Mouse (Mus musculus) embryo, embryonic 10.5 days (tissue): ENCODE data around the gene H2-DMa.
A peak's percentile ranks its signal among the peaks of the same experiment; 100 is the strongest.

Experiments used
- DNase-seq: peaks from one replicate; pipeline ENCODE4 v3.0.0-alpha.2; 2015; ENCODE audit warnings: low spot score

Gene H2-DMa

DNA sequence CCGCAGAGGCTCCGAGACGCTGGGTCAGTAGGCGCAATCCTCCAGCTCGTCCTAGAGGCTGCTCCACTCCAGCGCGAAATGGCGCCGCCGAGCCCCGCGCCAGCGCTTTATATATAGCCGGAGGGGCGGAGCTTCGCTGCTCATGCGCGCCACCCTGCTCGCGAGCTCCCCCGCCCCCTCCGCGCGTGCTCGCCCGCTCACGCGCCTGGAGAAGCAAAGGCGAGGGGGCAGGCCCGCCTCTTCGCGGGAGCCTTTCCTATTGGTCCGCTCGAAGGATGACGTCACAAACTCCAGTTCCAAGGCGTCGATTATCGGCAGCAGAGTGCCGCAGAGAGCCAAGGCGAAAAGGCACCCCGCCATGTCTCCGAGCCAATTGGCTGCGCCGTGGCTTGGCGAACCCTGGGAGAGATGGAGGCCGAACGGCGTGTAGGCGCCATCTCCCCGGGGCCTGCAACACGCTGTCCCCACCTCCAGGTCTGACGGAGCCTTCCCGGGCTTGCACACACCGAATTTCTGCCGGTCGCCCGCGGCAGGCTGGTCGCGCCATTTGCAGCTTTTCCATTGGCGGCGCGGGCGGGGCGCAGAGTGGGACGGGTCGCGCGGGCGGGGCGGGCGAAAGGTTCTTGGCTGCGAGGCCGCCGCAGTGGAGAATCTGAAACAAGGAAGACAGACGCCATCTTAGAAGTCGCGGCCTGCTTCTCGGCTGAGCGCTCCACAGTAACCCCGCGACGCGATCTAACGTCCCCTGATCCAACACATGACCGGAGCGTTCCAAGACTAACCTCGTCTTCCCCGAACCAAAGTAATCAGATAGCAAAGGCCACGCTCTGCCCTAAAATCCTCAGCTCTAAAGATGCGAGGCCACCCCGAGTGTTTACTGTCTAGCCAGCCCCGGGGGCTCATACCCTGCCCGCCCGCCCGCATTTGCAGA lies at the start of gene H2-DMa:
H2-DMa (plus strand) TSS at position 293 of the 931 bp plus-strand sequence.
- peak; percentile 99 for DNase-seq

DNA sequence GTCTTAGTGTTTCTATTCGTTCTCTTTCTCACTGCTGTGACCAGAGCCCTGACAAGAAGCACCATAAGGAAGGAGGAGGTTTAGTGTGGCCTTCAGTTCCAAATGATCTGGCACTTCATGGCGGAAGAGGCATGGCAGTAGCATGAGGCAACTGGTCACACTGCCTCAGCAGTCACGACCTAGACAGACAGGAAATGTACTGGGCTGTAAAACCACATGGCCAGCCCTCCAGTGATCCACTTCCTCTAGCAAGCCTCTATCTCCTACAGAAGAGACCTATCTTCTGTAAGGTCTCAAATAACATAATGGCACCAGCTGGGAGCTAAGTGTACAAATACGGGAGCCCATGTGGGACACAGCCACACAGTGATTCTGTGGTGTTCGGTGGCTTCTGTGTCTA lies 47.2 kb upstream of the H2-DMa start:
- DNase-seq: no peak

DNA sequence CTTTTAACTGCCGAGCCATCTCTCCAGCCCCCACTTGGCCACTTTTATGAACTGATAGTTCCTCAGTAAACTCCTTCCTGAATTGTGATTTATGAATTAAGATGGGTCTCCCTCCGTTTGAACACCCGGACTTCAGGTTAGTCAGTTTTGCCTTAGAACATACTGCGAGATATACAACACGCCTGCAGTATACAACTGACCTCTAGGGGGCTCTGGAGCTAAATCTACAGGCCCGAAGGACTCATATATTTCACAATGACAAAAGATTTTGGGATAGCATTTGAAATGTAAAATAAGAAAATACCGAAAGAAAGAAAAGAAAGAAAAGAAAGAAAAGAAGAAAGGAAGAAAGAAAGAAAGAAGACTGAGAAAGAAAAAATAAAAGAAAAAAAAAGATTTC lies 44.1 kb upstream of the H2-DMa start:
- DNase-seq: peak; percentile 78

DNA sequence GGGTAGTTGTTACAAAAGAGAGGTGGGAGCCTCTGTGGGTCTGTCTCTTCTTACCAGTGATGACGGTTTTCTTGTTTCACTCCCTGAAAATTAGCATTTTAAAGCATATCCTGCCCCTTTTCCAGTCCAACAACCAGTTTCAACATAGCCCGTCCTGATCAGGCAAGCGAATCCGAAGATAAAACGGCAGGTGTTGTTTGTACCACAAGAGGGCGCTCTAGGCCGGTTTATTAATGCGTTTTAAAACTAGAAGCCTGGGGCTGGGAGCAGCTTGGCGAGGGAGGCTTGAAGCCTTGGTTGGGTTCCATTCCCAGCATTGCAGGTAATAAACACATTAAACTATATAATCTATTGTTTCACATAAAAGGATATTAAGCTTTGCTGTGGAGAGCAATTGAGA lies 41.8 kb upstream of the H2-DMa start:
- peak; percentile 94 for DNase-seq

DNA sequence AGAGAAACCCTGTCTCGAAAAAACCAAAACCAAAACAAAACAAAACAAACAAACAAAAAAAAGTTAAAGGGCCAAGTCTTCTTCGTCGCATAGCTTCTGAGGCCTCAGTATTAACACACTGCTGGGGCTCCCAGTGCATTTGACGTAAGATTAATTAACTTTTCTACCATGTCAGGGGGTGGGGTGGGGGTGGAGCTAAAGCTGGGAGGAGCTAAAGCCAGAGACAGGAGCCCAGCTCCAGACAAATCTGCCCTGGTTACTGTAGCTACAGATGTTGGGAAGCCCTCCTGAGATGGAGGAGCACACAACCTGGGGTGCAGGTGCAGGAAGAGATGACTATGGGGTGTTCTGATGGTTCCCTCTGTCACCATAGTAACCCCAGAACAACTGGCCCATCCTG lies 41.2 kb upstream of the H2-DMa start:
- DNase-seq: no peak

DNA sequence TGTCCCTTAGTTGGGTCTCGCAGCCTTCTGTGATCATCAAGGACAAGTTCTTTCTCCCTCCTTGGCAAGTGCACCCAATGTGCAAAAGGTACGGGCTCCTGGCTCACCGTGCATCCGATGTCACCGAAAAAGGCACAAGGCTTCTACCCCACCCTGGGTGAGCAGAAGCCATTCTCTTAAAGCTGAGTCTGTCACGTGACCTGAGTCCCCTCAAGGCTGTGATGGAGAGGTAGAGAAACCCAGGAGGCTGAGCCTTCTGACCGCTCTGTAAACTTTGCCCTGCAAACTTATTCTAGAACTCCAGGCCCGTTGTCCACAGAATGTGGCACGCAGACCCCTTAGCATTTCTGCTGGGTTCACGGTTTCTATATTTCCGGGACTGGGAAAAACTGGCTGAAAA lies 40.3 kb upstream of the H2-DMa start:
- DNase-seq: no peak

DNA sequence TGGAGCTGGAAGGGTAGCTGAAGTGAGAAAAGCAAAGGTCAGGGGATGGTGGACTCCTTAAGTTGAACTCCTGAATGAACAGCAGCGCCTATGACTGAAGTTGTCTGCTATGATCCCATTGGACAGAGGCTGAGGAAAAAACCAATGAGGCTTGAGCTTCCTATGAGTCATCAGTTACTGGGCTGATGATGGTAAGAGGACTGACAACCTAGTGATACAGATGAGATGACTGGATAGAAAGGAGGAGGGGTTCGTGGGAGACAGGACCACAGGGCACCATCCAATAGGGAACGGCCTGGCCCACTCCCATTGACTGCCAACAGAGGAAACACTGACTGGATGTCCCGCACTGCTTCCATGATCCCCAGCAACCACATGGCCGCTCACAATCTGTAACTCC lies 39.7 kb upstream of the H2-DMa start:
- DNase-seq: peak; percentile 59

DNA sequence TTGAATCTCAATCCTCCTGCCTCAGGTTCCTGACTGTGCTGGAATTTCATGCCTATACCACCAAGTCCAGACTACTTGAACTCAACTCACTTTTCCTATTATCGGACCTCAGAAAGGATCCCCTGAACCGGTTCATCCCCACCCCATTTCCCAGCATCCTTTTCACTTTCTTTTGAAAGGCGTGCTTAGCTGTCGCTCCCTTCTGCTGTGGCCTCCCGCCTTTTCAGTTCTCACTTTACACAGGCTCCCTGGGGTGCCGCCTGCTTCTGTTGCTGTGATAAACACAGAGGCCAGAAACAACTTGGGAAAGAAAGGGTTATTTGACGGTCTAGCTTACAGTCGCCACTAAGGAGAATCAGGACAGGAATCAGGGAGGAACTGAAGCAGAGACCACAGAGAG lies 36.2 kb upstream of the H2-DMa start:
- DNase-seq: peak; percentile 44

DNA sequence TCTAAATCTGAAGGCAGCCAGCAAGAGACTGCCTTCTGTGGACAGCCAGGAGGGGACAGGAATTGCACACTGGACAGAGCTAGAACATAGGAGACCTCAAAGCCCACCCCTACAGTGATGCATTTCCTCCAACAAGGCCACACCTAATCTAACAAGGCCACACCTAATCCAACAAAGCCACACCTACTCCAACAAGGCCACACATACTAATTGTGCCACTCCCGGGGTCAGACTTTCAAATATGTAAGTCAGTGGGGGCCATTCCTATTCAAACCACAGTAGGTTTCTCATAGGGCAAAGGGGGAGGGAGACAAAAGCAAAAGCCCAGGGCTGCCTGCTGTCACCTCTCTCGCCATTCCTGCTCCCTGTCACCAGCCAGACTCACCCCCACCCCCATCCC lies 32.0 kb upstream of the H2-DMa start:
- no peak for DNase-seq

DNA sequence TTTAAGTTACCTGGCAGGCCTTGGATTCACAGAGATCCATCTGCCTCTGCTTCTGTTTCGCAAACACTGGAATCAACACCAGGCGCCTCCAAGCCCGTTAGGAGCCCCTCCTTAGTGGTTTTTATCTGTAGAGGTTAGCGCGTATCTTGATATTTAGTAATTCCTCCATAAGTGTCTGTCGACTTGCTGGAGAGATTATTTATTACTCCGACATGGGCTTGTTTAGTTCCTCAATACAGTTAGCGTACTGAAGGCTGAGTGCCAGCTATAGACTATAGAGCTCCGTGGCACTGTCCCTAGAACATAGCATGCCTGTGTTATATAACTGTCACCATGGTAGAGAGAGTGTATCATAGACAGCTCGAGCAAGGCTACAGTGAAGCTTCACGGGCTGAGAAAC lies 31.2 kb upstream of the H2-DMa start:
- DNase-seq: no peak

DNA sequence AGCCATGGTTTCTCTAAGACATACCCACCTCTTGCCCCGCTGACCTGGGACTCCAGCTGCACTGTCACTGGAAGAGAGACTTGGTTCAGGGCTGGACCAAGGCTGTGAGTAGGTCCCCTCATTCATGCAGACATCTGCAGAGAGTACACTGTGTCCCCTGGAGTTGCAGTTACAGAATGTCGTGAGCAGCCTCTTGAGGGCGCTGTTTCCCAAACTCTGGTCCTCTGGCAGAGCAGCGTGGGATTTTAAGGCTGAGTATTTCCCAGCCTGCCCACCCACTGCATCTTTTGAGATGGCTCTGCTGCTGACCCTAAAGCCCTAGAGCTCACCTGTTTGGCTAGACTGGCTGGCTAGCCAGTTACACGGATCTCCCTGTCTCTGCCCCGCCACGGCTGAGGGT lies 28.4 kb upstream of the H2-DMa start:
- peak; percentile 46 for DNase-seq

DNA sequence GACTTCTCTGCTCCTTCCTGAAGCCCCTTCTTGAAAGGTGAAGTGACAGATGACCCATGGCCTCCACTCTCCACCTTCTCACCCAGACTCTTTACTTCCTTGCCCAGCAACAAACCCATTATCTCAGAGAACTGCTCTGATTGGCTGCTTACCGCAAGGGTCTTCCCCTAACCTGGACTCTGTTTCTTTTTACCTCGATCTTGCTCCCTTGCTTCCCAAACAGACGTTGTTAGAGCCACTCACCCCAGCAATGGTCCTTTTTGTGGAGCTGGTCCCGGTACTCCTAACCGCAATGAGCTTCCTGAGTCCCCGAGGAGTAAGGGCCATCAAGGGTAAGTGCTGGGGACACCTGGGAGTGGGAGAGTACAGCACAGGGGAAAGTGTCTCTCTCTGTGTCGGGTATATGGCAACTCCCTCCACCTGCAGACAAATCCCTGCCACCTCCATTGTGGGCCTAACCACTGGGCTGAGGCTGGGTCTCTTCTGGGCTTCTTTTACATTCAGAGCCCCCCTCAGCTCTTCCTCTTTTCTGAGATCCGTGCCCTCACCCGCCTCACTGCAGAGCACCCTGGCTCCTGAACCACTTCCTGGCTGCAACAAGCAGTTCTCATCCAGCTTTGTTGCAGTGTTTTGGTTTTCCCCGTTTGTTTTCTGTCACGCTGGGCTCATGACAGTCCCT lies 27.0 kb upstream of the H2-DMa start, which contains the start of gene H2-Oa:
H2-Oa (plus strand) TSS at position 144 of the 679 bp plus-strand sequence.
- DNase-seq: no peak

DNA sequence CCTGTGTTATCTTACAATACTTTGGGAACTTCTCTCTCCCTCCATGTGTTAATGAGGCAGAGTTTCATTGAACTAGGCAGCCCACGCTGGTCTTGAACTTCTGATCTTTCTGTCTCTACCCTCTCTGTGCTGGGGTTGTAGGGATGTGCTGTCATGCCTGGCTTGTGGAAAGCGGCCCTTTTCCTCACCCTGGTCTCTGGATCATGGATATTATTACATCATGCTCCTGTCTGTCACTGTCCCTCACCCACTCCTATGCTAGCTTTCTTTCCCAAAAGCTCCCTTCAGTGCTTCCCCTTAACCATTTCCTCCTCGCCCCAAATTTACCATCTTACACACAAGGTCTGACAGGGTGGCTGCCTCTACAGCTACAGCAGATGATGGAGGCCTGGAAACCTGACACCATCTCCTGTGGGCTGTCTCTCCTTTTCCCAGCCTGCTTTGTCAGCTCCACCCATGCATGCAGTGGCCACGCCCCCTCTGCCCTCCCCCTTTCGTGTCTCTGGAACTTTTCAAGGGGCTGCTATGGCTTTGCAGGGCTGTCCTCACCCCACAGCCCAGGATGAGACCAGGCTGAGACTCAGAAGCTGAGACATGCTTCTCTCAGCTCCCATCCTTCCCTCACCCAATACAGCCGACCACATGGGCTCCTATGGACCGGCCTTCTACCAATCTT lies 26.0 kb upstream of the H2-DMa start:
- DNase-seq: peak; percentile 87

DNA sequence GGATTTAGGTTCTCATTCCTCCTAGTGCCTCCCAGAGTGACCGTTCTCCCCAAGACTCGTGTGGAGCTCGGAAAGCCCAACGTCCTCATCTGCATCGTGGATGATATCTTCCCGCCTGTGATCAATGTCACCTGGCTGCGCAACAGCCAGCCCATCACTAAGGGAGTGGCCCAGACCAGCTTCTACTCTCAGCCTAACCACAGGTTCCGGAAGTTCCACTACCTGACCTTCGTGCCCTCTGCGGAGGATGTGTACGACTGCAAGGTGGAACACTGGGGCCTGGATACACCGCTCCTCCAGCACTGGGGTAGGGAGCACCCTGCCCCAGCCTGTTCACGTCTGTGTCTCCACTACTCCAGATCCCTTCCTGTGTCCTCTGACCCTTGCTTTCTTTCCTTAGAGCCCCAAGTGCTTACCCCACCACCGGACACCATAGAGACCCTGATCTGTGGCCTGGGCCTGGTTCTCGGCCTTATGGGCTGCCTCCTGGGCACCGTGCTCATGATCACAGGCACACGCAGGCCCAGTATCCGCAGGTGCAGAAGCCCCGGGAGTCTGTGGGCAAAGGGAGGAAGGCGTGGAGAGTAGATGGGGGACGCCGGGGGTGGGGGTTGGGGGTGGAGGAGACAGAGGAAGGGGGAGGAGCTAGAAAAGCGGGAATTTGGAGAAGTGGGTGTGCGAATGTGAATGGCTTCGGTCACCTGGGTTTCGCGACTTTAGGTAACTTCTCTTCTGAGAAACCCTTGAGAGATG lies 24.9 kb upstream of the H2-DMa start:
- DNase-seq: no peak

DNA sequence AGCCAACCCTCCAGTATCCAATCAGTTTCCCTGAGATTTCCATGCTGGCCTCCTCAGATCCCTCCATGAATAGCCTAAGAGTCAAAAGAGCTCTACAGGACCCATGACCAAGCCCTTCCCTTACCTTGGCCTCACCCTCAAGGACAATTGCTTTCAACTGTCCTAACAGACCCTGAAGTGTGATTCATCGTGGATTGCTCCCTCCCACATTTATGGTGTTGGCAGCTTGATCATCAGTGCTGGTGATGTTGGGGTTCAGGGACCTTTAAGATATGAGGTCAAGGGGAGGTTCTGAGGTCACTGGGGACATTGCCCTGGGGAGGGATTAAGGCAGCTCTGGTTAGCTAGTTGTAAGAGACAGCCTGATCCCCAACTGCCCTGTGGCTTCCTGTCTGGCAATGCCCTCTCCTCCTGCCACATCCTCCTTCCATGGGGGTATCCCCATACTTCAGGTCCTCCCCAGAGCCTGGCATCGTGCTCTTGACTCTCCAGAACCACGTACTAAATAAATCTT lies 22.8 kb upstream of the H2-DMa start:
- DNase-seq: no peak

DNA sequence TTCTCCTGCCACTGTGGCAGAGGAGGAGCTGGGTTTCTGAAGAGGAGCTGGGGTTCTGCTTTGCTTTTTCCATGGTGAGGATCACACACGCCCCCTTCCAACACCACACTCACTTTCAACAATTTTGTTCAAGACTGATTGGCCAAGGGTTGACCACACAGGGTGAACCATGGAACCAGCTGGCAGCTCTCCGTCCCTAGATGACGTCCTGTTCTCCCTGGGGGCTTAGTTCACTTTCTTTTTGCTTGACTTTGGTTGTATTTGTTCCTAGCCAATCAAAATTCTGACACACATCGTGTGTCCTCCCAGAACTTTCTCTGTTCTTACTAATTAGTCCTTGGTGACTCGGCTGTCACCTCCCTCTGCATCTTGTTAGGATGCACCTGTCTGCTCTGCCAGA lies 22.1 kb upstream of the H2-DMa start:
- no peak for DNase-seq

DNA sequence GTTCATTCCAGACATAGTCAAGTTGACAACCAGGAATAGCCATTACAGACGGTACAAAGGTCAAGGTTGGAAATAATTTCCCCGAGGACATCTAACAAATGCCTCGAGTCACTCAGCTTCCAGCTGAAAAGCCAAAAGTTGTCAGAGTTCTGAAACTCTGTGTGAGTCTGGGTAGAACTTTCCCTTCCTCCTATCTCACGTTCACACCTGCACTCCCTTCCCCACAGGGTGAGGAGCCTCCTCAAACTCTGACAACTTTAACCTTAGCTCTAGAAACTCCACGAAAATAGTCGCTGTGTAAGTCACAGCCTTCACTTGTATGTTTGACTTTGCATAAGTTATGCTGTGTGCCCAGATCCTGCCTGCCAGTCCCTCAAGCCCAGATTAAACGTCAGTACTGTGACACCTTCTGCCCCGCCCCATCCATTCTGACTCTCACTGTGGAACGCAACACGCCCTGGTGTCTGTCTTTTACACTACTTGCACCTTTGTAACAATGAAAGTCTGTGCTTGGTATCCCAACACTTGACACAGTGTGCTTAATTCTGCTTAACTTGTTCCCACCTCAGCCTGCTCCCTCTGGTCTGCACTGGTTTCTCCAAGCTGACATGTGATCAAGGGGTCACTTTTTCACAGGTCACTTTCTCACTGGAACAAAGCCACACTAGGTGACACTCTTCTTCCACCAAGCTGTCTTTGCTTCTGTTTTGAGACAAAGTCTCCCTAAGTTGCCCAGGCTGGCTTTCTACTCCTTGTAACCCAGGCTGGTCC lies 20.4 kb upstream of the H2-DMa start:
- DNase-seq: no peak

DNA sequence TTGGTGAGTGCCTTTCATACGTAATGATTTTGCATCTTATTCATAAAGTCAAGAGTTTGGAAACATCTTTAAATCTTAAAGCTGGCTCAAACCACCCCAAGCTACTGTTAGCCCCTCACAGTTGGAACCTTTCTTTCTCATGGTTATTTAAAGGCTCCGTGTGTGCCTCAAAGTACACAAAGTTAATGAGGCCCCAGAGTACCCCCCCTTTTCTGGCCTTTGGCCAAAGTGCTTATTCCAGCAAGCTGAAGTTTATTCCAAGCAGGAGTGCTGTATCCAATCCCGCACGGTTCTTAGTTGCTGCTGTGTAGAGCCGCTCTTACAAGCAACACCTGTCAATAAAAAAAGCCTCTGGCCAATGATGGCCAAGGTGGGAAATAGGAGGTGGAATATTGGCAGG lies 19.8 kb upstream of the H2-DMa start:
- DNase-seq: no peak

DNA sequence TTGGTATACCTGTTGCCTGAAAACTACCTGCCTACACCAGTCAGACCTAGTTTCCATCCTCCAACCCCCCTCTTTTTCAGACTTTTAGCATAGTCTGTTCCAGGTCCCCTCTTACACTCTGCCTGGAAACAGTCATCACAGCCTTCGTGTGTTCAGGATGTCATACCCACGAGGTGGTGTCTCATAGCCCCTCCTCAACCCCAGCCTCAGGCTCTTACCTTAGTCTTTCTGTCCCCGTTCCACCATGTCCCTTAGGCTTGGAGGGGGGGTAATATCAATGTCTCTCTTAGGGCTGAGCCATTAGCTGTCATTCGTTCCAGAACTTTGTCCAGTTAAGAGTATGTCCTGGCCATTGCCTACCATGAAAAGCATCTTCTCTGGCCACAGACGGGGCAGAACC lies 18.2 kb upstream of the H2-DMa start:
- DNase-seq: no peak

DNA sequence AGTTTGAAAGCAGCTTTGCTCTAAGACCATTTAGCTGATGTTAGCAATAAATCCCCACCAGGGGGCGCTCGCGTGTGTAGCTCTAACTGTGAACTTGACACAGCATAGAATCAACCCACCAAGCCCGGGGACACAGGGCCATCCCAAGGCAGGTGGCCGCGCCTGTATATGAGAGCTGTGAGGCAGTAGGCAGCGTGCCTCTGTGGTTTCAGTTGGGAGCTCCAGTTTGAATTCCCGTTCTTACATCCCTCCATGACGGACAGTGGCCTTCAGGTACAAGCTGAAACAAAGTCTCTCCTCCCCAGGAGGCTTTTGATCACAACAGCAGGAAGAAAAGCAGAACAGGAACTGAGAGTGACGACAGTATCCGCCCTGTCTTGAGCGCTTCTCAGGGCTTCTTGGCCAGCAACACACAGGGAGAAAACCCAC lies 17.7 kb upstream of the H2-DMa start:
- DNase-seq: peak; percentile 97

DNA sequence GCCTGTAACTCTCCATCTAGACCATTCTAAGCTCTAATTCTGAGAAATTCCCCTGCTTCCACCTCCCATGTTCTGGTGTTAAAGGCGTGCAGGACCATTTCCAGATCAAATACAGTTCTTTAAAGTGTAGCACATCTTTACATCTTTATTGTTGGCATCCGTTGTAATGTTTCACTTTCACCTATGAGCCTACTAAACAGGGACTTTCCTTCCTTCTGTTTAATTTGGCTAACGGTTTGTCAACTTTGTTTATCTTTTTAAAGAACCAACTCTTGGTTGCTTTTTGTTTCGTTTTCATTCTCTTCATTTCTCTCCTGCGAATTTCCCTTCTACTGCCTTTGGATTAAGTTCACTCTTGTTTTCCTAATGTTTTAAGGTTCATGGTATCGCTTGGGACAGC lies 16.5 kb upstream of the H2-DMa start:
- no peak for DNase-seq
